Comparison of ENCODE assay signal across 21 mouse cellular contexts in the genomic region with DNA sequence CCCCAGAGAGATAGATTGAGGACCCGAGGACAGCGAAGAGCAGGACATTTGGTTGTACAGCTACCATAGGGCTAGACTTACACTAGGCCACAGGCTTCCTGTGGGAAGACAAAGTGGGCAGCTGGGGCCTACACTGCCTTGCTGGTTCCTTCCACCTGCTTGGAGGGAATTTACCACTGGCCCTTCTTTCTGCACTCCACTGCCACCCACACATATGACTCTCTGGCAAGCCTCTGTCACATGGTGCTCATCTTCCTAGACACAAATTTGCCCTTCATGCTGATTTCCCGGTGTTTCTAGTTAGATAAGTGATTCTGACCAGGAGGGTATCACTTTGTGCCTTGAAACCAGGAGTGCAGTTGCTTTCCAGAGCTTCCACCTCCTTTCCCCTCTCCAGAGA. TPM values are rescaled to one million over a fixed set of nuclear protein-coding genes. Genes with fewer than 3 reads are reported as not detected.
DNase-seq lines count a peak whose midpoint lies in the region; ATAC-seq lines count a peak whose summit lies in the region.
"Had no signal": no experiment of that assay in that cellular context is flagged by ENCODE, and none has a peak within 500 bp of the region (broad histone marks: within the 10 kb centered on the region; RNA-seq: fewer than 3 reads in every experiment).

No protein-coding gene starts in this region.

- H3K4me1 ChIP-seq in megakaryocyte, embryonic 14.5 days = peaks cover 67% of the 10 kb centered on the region

- no peaks in the 10 kb centered on the region for H3K36me3 ChIP-seq in megakaryocyte, embryonic 14.5 days (replicated peaks; ENCODE audit: low read length)
- no peaks in the 10 kb centered on the region for H3K36me3 ChIP-seq in splenic B cell, adult 2 months (ENCODE audit: control insufficient read depth, insufficient read depth, low read length, poor library complexity, severe bottlenecking)
- H3K36me3 ChIP-seq: hindbrain, embryonic 13.5 days; neural tube, embryonic 13.5 days had no signal

- ATAC-seq in megakaryocyte, adult 5-6 weeks (ENCODE audit: poor library complexity, severe bottlenecking) = no peak
- peak; percentile 48 for ATAC-seq in CD4-positive, CD25-positive, alpha-beta regulatory T cell, adult 4 months
- peak; percentile 32 for ATAC-seq in inflammation-experienced regulatory T-cells, adult 6 months
- ATAC-seq: forebrain, embryonic 14.5 days had no signal

- intact Hi-C loops in gastrocnemius, postnatal 36 days (cut with DNase I) = no loop called here

- H3K27me3 ChIP-seq in megakaryocyte, embryonic 14.5 days (replicated peaks) = no peaks in the 10 kb centered on the region
- no peaks in the 10 kb centered on the region for H3K27me3 ChIP-seq in splenic B cell, adult 2 months (ENCODE audit: control insufficient read depth, insufficient read depth, low read length, poor library complexity, severe bottlenecking)
- H3K27me3 ChIP-seq: hindbrain, embryonic 13.5 days; neural tube, embryonic 13.5 days had no signal

- no peaks in the 10 kb centered on the region for H3K9me3 ChIP-seq in megakaryocyte, embryonic 14.5 days
- H3K9me3 ChIP-seq: hindbrain, embryonic 13.5 days; neural tube, embryonic 13.5 days had no signal

- peak overlapping the region; percentile 55 for H3K4me3 ChIP-seq in megakaryocyte, embryonic 14.5 days (replicated peaks)
- H3K4me3 ChIP-seq: heart, adult 2 months; hindbrain, embryonic 13.5 days; neural tube, embryonic 13.5 days had no signal

- DNase-seq in splenic B cell, adult 2 months (ENCODE audit: low read depth, low spot score) = peak; percentile 33
- DNase-seq in B cell, adult 2 months = no peak
- DNase-seq in left cerebral cortex, adult 18-20 months (ENCODE audit: low spot score in 2 of 2) = no peak
- DNase-seq in gastrocnemius, postnatal 36 days = no peak
- DNase-seq: cerebellum, postnatal 14 days; heart, postnatal 10 days; kidney, adult 11 months; kidney, postnatal 36 days; left cerebral cortex, postnatal 4 days had no signal

RNA-seq across cellular contexts. Expression of gene Ikzf1, which starts 28.4 kb away (rescaled TPM):
- 15.2 and 18.0 TPM in 2 replicates for polyA plus RNA-seq in megakaryocyte, embryonic 14.5 days (2012; ENCODE audit: insufficient read depth, low replicate concordance)
- total RNA-seq in megakaryocyte, adult 5-6 weeks (2015) = 217 and 226 TPM in 2 replicates
- total RNA-seq in megakaryocyte, adult 5-6 weeks (2017) = 80.8 and 104 TPM in 2 replicates
- 100 to 1,000 TPM; 130 to 149 TPM for polyA plus RNA-seq in CD4-positive, CD25-positive, alpha-beta regulatory T cell, adult 4 months (2017; shearing (Covaris generic))
- polyA plus RNA-seq in inflammation-experienced regulatory T-cells, adult 6 months (2017; shearing (Covaris generic)) = 100 to 1,000 TPM; 134 to 138 (median 138) TPM
- 1 to 10 TPM; 1.9 to 2.9 TPM for total RNA-seq in left cerebral cortex, adult 18-20 months (2021)
- total RNA-seq in gastrocnemius, postnatal 36 days (2021) = 1 to 10 TPM in 1 of 2 experiments, under 1 TPM in 1; 0.32 to 2.4 TPM

RNA-seq across cellular contexts. Expression of gene 4930512M02Rik, which starts 28.8 kb away (rescaled TPM):
- not detected in 2 replicates for polyA plus RNA-seq in megakaryocyte, embryonic 14.5 days (2012; ENCODE audit: insufficient read depth, low replicate concordance)
- total RNA-seq in megakaryocyte, adult 5-6 weeks (2015) = not detected in 2 replicates
- not detected in 2 replicates for total RNA-seq in megakaryocyte, adult 5-6 weeks (2017)
- polyA plus RNA-seq in CD4-positive, CD25-positive, alpha-beta regulatory T cell, adult 4 months (2017; shearing (Covaris generic)) = not detected
- polyA plus RNA-seq in inflammation-experienced regulatory T-cells, adult 6 months (2017; shearing (Covaris generic)) = not detected
- not detected for total RNA-seq in left cerebral cortex, adult 18-20 months (2021)
- total RNA-seq in gastrocnemius, postnatal 36 days (2021) = not detected
- total RNA-seq: adrenal gland, postnatal 36 days; heart, adult 2 months; heart, postnatal 10 days; layer of hippocampus, postnatal 25 days; left cerebral cortex, postnatal 4 days; midbrain, postnatal 0 days had no signal
- polyA plus RNA-seq: C2C12; forebrain, embryonic 14.5 days; heart, adult 2 months; hindbrain, embryonic 13.5 days; midbrain, postnatal 0 days; neural tube, embryonic 13.5 days had no signal

Comparison
In these comparisons a context has a peak if more than half of its experiments do, and no peak if none do; other contexts are left out.
1. RNA of gene Ikzf1, which starts 28.4 kb away (total RNA-seq): 80.8 to 226 TPM in megakaryocyte, adult 5-6 weeks; 1.9 to 2.9 TPM in left cerebral cortex, adult 18-20 months and 0.32 to 2.4 TPM in gastrocnemius, postnatal 36 days; every median in the first group is over 10 times any median in the second.